Mouse (Mus musculus): ENCODE data around the gene Mgme1. TPM values are rescaled to one million over a fixed set of nuclear protein-coding genes. Genes with fewer than 3 reads are reported as not detected.

Gene Mgme1
- polyA plus RNA-seq, 1 experiment: 3.9 TPM

- H3K4me3 ChIP-seq (replicated peaks; ENCODE audit: extremely low read depth, low read depth, low read length): no peak overlapping the region
- WGBS: 55% methylated on average over 9 of the region's 9 CpGs
Observed at GRCm38 (mm10) chr2:144295145-144295735, 24.8 kb downstream of the Mgme1 start.

GRCm38 (mm10) chr2:144299749-144300669 is 29.5 kb downstream of the Mgme1 start:
- Histone ChIP-seq H3K4me1 (ENCODE audit: control insufficient read depth, insufficient read depth, low read length) (no peaks in the 10 kb centered on the region; the same call in 1 of the 2 replicates), H3K4me3 (replicated peaks; ENCODE audit: extremely low read depth, low read depth, low read length) (no peak overlapping the region)
- WGBS: 37% methylated on average over 9 of the region's 9 CpGs
- TF ChIP-seq POLR2A (IDR thresholded peaks at IDR 0.05; ENCODE audit: borderline replicate concordance, extremely low read depth, low read depth, low read length) (no peak), CTCF (IDR thresholded peaks at IDR 0.05; ENCODE audit: insufficient read depth, low read length) (no peak)
- no peak for DNase-seq

More at GRCm38 (mm10) chr2:144295145-144295735, 24.8 kb downstream of the Mgme1 start:
- H3K4me1 ChIP-seq (ENCODE audit: control insufficient read depth, insufficient read depth, low read length): no peaks in the 10 kb centered on the region; the same call in 1 of the 2 replicates
- DNase-seq: no peak
- TF ChIP-seq POLR2A (IDR thresholded peaks at IDR 0.05; ENCODE audit: borderline replicate concordance, extremely low read depth, low read depth, low read length): no peak
- no peak for TF ChIP-seq CTCF (IDR thresholded peaks at IDR 0.05; ENCODE audit: insufficient read depth, low read length)

DNA sequence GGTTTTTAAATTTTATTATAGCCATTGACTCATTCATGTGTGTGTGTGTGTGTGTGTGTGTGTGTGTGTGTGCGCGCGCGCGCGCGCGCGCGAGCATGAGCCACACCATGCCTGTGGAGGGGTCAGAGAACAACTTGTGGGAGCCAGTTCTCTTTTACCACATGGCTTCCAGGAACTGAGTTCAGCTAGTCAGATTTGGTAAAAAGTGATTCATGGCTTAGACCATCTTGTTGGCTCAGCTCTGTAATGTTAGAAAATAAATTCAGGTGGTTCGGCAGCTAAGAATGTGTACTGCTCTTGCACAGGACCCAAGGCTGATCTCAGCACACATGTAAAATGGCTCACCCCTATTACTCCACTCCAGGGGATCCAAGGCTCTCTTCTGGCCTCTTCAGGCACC is 30.6 kb downstream of the Mgme1 start:
- no peaks in the 10 kb centered on the region; the same call in 1 of the 2 replicates for H3K4me1 ChIP-seq (ENCODE audit: control insufficient read depth, insufficient read depth, low read length)
- no peak for DNase-seq
- WGBS: 95% methylated on average over 11 of the region's 11 CpGs
- no peak for TF ChIP-seq CTCF (IDR thresholded peaks at IDR 0.05; ENCODE audit: insufficient read depth, low read length)
- TF ChIP-seq POLR2A (IDR thresholded peaks at IDR 0.05; ENCODE audit: borderline replicate concordance, extremely low read depth, low read depth, low read length): no peak
- no peak overlapping the region for H3K4me3 ChIP-seq (replicated peaks; ENCODE audit: extremely low read depth, low read depth, low read length)

DNA sequence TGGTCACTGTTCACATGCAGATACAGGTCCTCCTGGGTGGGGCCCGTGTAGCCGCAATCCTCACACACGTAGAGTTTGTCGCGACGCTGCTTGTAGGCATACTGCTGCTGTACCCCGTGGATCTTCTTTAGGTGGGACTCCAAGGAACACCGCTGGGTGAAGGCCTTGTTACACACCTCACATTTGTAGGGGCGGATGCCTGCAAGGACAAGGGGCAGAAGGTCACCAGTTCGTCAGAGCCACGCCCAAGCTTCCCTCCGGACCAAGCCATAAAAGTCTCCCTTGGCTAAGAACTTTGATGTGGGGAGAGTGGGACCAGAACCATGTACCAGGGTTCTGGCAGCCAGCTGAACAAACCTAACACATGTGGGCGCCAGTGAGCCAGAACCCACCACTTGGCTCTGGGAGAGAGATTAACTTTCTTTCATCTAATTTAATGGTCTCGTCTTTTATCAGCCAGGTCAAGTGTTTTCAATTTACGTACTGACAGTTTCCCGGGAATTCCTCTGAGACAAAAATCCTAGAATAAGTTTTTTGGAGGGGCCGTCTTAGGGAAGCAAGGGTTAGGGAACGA is 35.3 kb downstream of the Mgme1 start:
- WGBS: 71% methylated on average over 18 of the region's 18 CpGs
- H3K4me1 ChIP-seq (ENCODE audit: control insufficient read depth, insufficient read depth, low read length): no peaks in the 10 kb centered on the region
- TF ChIP-seq CTCF (IDR thresholded peaks at IDR 0.05; ENCODE audit: insufficient read depth, low read length) (peak; percentile 23; the same call in 1 of the 2 replicates), POLR2A (IDR thresholded peaks at IDR 0.05; ENCODE audit: borderline replicate concordance, extremely low read depth, low read depth, low read length) (no peak)
- H3K4me3 ChIP-seq (replicated peaks; ENCODE audit: extremely low read depth, low read depth, low read length): no peak overlapping the region
- no peak for DNase-seq

DNA sequence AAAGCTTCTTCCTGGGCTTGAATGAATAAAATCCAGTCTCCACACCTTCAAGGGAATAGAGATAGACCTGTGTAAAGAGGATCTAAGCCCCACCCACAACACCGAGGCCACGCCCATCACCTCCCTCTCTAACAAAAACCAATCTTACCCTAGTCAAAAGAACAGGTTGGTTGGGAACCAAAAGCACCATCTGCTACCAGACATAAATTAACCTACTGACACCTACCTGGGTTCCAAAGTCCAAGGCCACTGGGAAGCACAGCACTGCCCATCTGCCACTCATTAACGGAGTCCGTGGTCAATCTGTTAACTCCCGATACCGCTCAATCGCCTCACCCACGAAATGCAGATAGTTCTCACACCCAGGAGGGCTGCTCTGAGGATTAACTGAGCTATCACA is 38.1 kb downstream of the Mgme1 start:
- 63% methylated on average over 8 of the region's 8 CpGs for WGBS

DNA sequence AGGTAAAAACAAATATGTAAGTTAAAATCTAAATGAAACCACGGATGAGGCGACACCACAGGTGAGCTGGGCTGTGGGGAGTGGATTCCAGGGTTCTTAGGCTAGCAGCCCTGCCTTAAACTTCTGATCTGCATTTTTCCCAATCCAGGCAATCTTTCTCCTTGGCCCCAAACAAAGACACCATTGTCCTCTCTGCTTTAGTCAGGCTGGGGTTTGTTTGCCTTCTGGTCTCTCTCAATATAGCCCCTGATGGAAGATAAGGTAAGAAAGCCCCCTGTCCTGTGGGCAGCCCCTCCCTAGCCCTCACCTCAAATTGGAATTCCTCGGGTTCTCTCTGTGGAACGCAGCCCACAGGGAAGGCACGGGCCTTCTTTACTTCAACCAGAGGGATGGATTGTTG is 39.8 kb downstream of the Mgme1 start:
- TF ChIP-seq CTCF (IDR thresholded peaks at IDR 0.05; ENCODE audit: insufficient read depth, low read length) (no peak), POLR2A (IDR thresholded peaks at IDR 0.05; ENCODE audit: borderline replicate concordance, extremely low read depth, low read depth, low read length) (no peak)
- no peak for DNase-seq
- Histone ChIP-seq H3K4me3 (replicated peaks; ENCODE audit: extremely low read depth, low read depth, low read length) (no peak overlapping the region), H3K4me1 (ENCODE audit: control insufficient read depth, insufficient read depth, low read length) (no peaks in the 10 kb centered on the region)
- 65% methylated on average over 5 of the region's 5 CpGs for WGBS

More for the DNA sequence above, 38.1 kb downstream of the Mgme1 start:
- no peak for TF ChIP-seq POLR2A (IDR thresholded peaks at IDR 0.05; ENCODE audit: borderline replicate concordance, extremely low read depth, low read depth, low read length)
- no peak for TF ChIP-seq CTCF (IDR thresholded peaks at IDR 0.05; ENCODE audit: insufficient read depth, low read length)
- DNase-seq: no peak
- Histone ChIP-seq H3K4me3 (replicated peaks; ENCODE audit: extremely low read depth, low read depth, low read length) (no peak overlapping the region), H3K4me1 (ENCODE audit: control insufficient read depth, insufficient read depth, low read length) (no peaks in the 10 kb centered on the region)

DNA sequence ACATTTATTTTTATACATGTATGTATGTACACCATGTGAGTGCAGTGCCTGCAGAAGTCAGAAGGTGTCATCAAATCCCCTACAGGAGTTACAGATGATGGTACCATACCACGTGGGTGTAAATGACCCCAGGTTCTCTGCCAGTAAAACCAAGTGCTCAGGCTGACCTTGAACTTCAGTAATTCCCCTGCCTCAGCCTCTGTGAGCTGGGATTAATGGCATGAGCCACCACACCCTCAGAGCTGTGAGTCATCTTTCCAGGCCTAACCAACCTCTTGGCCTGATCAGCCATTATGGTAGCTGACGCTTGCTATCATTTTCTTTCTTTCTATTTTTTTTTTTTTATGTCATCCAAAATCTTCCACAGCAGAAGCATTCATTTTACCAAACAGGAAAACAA is 40.9 kb downstream of the Mgme1 start:
- no peak for DNase-seq
- TF ChIP-seq CTCF (IDR thresholded peaks at IDR 0.05; ENCODE audit: insufficient read depth, low read length) (no peak), POLR2A (IDR thresholded peaks at IDR 0.05; ENCODE audit: borderline replicate concordance, extremely low read depth, low read depth, low read length) (no peak)
- H3K4me3 ChIP-seq (replicated peaks; ENCODE audit: extremely low read depth, low read depth, low read length): no peak overlapping the region
- no peaks in the 10 kb centered on the region for H3K4me1 ChIP-seq (ENCODE audit: control insufficient read depth, insufficient read depth, low read length)
- WGBS: 76% methylated on average over 2 of the region's 2 CpGs

DNA sequence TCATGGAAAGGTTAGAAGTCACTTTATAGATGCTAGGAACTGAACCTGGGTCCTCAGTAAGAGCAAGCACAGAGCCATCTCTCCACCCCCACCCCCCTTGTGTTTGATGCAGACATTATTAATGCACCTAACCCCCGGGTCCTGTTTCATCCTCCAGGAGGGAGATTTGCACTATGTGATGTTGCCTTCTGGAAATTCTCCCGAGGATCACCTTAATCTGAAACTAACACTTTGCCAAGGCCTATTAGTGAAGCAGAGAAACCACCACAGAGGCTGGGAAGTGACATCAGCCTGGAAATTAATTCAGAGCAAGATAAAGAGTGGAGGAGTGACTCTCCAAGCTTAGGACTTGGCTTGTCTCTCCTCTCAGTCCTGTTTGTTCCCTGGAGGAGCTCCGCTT is 53.8 kb downstream of the Mgme1 start:
- no peak for TF ChIP-seq POLR2A (IDR thresholded peaks at IDR 0.05; ENCODE audit: borderline replicate concordance, extremely low read depth, low read depth, low read length)
- no peak for DNase-seq
- H3K4me1 ChIP-seq (ENCODE audit: control insufficient read depth, insufficient read depth, low read length): no peaks in the 10 kb centered on the region
- no peak overlapping the region for H3K4me3 ChIP-seq (replicated peaks; ENCODE audit: extremely low read depth, low read depth, low read length)
- 67% methylated on average over 3 of the region's 3 CpGs for WGBS

DNA sequence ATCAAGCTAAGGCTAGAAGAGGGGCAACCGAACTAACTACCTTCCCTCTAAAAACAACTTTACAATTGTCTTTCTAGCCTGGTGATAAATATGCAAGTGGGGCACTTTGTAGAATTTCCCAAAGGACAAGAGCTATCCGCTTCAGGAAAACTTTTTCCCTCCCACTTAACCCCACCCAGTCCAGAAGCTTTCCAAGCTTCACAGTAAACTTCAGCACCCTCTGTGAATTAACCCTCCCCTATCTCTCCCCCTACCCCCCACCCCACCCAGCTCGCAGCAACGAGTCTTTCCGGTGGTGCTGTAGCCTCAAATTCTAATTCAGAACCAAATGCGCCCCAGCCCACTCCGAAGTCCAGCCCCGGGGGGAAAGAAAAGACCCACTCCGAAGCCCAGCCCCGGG is 59.0 kb downstream of the Mgme1 start:
- DNase-seq: no peak
- peaks cover 15% of the 10 kb centered on the region for H3K4me1 ChIP-seq (ENCODE audit: control insufficient read depth, insufficient read depth, low read length)
- TF ChIP-seq POLR2A (IDR thresholded peaks at IDR 0.05; ENCODE audit: borderline replicate concordance, extremely low read depth, low read depth, low read length): no peak
- no peak for TF ChIP-seq CTCF (IDR thresholded peaks at IDR 0.05; ENCODE audit: insufficient read depth, low read length)
- 11% methylated on average over 10 of the region's 10 CpGs for WGBS
- H3K4me3 ChIP-seq (replicated peaks; ENCODE audit: extremely low read depth, low read depth, low read length): no peak overlapping the region

All from lung, adult 2 months (tissue).